25 mouse cellular contexts compared by ENCODE assay signal in genomic region chr12:17466791-17467190, GRCm38 (mm10).
DNase-seq lines count a peak whose midpoint lies in the region; ATAC-seq and TF ChIP-seq lines count a peak whose summit lies in the region.
"Had no signal": no experiment of that assay in that cellular context is flagged by ENCODE, and none has a peak within 500 bp of the region (broad histone marks: within the 10 kb centered on the region; RNA-seq: fewer than 3 reads in every experiment).

No protein-coding gene starts in this region.

- WGBS in heart, embryonic 10.5 days, result 83% methylated on average over 4 of the region's 4 CpGs
- WGBS in heart, adult 2 months, result 76% methylated on average over 4 of the region's 4 CpGs

- intact Hi-C loops in heart, adult 2 months (cut with DNase I), result no loop called here

- H3K79me2 ChIP-seq in heart, adult 2 months (replicated peaks; ENCODE audit: control insufficient read depth, insufficient read depth, low read length), result no peaks in the 10 kb centered on the region

- TF ChIP-seq POLR2A in heart, adult 2 months (IDR thresholded peaks at IDR 0.05; ENCODE audit: insufficient read depth, low read depth, low read length), result no peak

- H3K27ac ChIP-seq in heart, embryonic 10.5 days, result no peak overlapping the region
- H3K27ac ChIP-seq in heart, adult 2 months, result no peak overlapping the region
- H3K27ac ChIP-seq: embryonic facial prominence, embryonic 12.5 days; embryonic facial prominence, embryonic 15.5 days; heart, embryonic 15.5 days; hindbrain, embryonic 14.5 days had no signal

- peaks cover 18% of the 10 kb centered on the region; the same call in 1 of the 2 replicates for H3K4me1 ChIP-seq in heart, embryonic 10.5 days
- H3K4me1 ChIP-seq in heart, adult 2 months (ENCODE audit: control insufficient read depth, insufficient read depth, low read length), result peaks cover 3% of the 10 kb centered on the region; the same call in 1 of the 2 replicates
- H3K4me1 ChIP-seq: embryonic facial prominence, embryonic 12.5 days; embryonic facial prominence, embryonic 15.5 days; heart, embryonic 15.5 days had no signal

- TF ChIP-seq CTCF in heart, adult 2 months (IDR thresholded peaks at IDR 0.05), result no peak

- H3K27me3 ChIP-seq in heart, embryonic 10.5 days (ENCODE audit: insufficient read depth, poor library complexity, severe bottlenecking), result no peaks in the 10 kb centered on the region
- H3K27me3 ChIP-seq in heart, adult 2 months (ENCODE audit: control insufficient read depth, insufficient read depth, low read length), result no peaks in the 10 kb centered on the region
- H3K27me3 ChIP-seq: CH12.LX; embryonic facial prominence, embryonic 12.5 days; embryonic facial prominence, embryonic 15.5 days; heart, embryonic 12.5 days; heart, embryonic 15.5 days had no signal

- H3K36me3 ChIP-seq in heart, embryonic 10.5 days, result no peaks in the 10 kb centered on the region
- no peaks in the 10 kb centered on the region for H3K36me3 ChIP-seq in heart, adult 2 months (ENCODE audit: control insufficient read depth, insufficient read depth, low read length)
- H3K36me3 ChIP-seq: embryonic facial prominence, embryonic 12.5 days; embryonic facial prominence, embryonic 15.5 days; G1E; heart, embryonic 12.5 days; heart, embryonic 15.5 days had no signal

- no peak for TF ChIP-seq EP300 in heart, adult 2 months (IDR thresholded peaks at IDR 0.05; ENCODE audit: insufficient read depth, low read depth, low read length)

- peak; percentile 69 for DNase-seq in heart, embryonic 10.5 days (ENCODE audit: low spot score)
- no peak for DNase-seq in heart, adult 2 months
- DNase-seq in layer of hippocampus, postnatal 36 days, result no peak
- DNase-seq in cerebellum, postnatal 36 days, result no peak
- DNase-seq: adrenal gland, adult 2 months; adrenal gland, postnatal 14 days; B cell, adult 2 months; cerebellum, adult 11-12 months; cerebellum, adult 8-10 months; cerebellum, postnatal 10 days; forebrain, postnatal 0 days; gastrocnemius, postnatal 25 days; heart, postnatal 10 days; heart, postnatal 36 days had no signal

- no peak overlapping the region for H3K4me3 ChIP-seq in heart, embryonic 10.5 days
- H3K4me3 ChIP-seq in heart, adult 2 months, result no peak overlapping the region
- H3K4me3 ChIP-seq: embryonic facial prominence, embryonic 12.5 days; embryonic facial prominence, embryonic 15.5 days; heart, embryonic 12.5 days; heart, embryonic 15.5 days had no signal

- no peak overlapping the region for H3K9ac ChIP-seq in heart, adult 2 months (ENCODE audit: low read depth, low read length)
- H3K9ac ChIP-seq: embryonic facial prominence, embryonic 12.5 days; embryonic facial prominence, embryonic 15.5 days; forebrain, postnatal 0 days; heart, embryonic 12.5 days; heart, embryonic 15.5 days; hindbrain, embryonic 14.5 days had no signal

- no peaks in the 10 kb centered on the region for H3K9me3 ChIP-seq in heart, embryonic 10.5 days
- H3K9me3 ChIP-seq: embryonic facial prominence, embryonic 12.5 days; embryonic facial prominence, embryonic 15.5 days; G1E; heart, embryonic 12.5 days; heart, embryonic 15.5 days had no signal

- peak; percentile 89 for ATAC-seq in granulocyte monocyte progenitor cell, adult 5-6 weeks (replicated peaks; ENCODE audit: poor library complexity, severe bottlenecking)
- peak; percentile 74 for ATAC-seq in megakaryocyte progenitor cell, adult 5-6 weeks (replicated peaks; ENCODE audit: poor library complexity)
- ATAC-seq: forebrain, embryonic 14.5 days; forebrain, postnatal 0 days; intestine, postnatal 0 days had no signal
